Mouse (Mus musculus) CD4-positive, CD25-positive, alpha-beta regulatory T cell, adult 2 months (primary cell): ENCODE measurements at regions not wholly inside any gene's neighbourhood (a gene's known extent, or its start where the extent isn't known, plus 50 kb on each side); places are given as distances from the start of the nearest gene placed in this dataset.

Experiments
- DNase-seq: peaks from one replicate; pipeline ENCODE4 v3.0.0-alpha.2; 2012; ENCODE audit warnings: low read depth, low spot score

DNA sequence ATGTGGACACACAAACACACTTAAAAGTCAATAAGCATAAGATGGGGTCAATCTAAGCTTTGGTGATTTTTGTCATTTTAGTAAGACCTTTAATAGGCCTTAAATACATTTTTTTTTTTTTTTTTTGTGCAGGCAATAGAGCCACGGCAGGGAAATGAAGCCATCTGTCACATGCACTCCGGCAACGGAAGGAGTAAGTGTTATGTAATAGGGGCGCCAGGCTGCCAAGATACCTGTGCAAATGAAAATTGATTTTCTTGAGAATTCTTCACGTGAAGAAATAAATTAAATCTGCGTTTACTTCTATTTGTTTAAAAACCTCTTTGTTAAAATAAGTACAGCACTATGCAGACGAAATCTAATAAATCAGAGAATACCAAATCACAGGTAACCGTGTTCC, 54.6 kb upstream of the Card11 start:
- DNase-seq, result no peak

DNA sequence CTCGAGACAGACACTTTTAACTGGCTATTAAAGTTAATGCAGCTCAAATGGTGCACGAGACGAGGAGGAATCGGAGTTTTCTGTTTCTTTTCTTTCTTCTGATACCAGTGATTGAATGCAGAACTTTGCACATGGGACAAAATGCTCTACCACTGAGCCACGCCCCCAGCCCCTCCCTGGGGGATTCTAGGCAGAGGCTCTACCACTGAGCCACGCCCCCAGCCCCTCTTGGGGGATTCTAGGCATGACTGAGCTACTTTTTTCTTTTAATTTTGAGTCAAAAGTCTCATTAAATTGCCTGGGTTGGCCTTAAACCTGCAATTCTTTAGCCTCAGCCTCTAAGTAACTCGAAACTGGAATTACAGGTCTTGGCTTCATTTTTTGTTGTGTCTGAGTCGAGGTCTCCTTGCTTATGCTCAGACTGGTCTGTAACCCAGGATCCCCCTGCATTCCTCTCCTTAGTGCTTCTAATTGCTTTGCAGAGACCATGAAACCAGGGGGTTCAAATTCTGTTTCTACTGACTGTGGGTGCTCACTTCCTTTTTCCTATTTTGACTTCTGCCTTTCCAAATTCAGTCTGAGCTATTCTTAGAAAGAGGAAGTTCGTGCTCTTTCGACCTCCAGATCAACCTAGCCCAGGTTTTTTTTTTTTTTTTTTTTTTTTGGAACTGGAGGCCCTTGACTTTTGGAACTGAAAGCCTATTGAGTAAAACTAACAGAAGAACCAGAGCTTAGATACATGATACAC, 55.4 kb upstream of the Card11 start:
- DNase-seq, result no peak

DNA sequence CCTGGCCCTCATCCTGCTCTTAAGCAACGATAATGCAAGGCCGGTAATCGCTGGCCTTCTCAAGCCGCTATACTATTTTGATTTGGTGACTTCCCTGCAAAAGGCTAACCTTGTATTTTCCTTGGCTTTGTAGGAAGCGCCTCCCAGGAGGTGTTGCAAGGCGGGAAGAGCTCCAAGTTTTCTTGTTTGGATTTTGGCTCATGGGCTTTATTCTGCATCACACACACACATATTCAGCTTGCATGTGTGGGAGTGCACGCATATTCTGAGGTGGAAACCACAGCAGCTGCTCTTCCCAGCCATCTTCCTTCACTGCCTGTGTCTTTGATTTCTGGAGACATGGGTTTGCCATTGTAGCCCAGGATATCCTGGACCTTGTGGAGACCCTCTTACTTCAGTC, 57.8 kb upstream of the Card11 start:
- no peak for DNase-seq

DNA sequence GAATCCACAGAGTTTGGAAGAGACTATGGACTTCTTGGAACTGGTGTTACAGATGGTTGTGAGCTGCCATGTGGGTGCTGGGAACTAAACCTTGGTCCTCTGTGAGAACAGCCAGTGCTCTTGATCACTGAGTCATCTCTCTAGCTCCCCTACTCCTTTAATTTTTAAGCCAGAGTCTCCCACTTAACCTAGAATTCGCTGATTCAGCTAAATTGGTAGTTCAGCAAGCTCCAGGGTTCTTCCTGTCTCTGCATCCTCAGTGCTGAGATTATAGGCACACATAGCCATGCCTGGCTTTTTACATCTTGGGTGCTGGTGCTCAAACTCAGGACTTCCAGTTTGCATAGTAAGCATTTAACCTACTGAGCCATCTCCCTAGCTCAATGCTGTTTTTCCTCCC, 58.5 kb upstream of the Card11 start:
- DNase-seq, result no peak

DNA sequence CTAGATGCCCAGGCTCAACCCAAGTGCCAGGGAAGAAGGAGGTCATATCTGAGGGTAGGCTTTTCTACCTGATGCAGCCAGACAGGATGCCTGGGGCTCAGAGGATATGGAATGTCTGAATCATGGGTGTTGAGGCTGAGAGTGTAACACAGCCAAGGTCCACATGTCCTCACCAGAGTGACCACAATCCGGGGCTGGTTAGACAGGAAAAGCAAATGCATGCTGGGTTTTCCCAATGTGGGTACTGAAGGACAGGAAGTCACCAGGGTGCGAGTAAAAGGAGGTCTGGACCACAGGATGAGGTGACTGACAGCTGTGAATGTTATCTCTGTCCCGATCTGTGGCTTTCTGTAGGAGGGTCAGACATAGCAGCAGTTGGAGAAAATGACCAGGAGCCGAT, 61.8 kb upstream of the Card11 start:
- DNase-seq, result no peak

DNA sequence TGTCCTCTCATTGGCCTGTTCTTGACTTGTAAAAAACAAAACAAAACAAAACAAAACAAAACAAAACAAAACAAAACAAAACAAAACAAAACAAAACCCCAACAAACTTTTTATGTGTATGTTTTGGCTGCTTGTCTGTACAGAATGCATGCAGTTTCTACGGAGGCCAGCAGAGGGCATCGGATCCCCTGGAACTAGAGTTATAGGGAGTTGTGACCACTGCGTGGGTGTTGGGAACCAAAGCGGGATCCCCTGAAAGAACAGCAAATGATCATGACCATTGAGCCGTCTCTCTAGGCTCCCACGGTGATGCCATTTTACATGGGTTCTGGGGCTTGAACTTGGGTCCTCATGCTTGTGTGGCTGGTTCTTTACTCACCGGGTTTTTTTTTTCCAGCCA, 67.2 kb upstream of the Card11 start:
- peak; percentile 34 for DNase-seq

DNA sequence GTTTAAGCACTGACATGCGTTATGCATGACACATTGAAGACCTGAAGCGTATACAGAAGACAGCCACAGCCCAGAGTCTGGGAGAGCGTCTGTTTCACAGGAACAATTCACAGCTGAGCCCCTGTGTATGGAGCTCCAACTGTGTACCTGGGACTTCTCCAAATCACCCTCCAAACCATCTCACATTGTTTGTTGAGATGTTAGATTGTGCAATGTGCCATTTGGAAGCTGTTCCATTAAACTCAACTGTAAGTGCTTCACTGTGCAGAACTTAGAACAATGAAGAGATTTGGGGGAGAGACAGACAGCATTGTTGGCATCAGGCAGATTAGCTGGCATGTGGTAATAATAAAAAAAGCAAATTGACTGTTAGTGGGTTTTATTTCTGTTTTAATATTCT, 74.1 kb upstream of the Card11 start:
- DNase-seq, result no peak

DNA sequence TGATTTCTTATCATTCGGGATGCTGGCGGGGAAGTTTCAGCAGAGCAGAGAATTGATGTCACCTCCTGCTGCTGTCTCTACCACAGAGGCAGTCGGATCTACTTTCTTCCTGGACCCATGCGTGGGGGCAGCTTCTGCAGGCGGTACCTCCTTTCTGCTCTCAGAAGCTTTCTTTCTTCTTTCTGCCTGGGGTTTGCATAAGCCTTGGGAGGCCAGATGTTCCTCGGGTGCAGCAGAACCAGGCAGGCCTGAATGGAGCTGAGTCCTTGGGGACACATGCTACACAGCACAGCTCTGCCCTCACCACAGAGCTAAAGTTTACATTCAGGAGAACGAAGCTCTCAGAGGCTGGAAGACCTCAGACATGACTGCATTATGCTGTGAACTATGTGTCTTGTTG, 75.8 kb upstream of the Card11 start:
- DNase-seq, result no peak

DNA sequence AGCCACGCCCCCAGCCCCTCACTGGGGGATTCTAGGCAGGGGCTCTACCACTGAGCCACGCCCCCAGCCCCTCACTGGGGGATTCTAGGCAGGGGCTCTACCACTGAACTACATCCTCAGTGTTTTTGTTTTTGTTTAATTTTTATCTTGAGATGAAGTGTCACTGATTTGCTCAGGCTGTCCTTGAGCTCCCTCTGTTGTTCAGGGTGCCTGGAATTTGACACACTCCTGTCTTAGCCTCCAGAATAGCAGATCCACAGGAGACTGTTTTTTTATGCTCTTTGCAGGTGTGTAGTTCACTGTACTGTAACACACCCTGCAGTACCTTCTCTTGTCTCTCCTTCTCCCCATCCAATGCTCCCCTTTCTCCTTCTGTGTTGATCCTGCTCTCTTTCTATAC, 76.6 kb upstream of the Card11 start:
- DNase-seq, result peak; percentile 60

DNA sequence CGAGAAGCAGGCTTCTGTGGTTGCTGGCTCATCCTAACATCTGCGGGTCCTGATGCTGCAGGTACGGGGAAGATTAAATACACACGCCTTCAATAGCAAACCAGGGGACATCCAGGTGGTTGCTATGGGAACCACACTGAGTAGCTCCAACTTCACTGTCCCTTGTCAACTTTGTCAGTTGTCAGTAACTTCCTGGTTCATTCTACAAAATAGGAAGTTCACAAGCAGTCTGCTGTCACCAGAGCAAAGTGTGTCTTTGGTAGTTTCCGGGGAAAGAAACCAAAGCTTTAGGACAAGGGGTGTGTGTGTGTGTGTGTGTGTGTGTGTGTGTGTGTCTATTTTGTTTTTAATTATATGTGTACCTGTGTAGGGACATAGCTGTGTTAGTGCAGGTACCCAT, 80.5 kb upstream of the Card11 start:
- peak; percentile 52 for DNase-seq

DNA sequence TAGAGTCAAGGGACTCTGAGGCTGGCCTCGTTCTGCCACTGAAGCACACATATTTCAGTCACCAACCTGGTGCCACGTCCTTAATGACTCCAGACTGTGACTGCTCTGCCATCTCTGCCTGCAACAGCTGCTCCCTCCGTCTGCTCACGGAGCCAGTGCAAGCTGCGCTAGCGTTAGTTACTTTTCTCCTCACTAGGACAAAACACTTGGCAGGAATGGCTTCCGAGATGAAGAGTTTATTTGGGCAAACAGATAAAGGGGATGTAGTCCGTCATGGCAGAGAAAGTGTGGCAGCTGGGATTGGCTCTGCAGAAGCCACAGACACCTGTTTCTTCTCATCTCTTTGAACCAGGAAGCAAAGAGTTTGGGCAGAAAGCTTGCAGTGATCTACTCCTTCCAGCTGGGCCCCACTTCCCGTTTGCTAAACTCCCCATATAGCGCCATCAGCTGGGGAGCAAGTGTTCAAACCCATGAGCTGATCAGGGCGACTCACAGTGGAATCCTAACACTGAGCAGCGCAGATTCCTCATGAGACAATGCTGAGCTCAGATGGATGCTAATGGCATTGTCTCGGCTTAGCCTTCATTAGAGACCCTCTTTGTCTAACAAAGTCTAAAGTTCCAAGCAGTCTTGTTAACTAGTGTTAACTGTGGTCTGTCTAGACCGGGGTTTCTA, 83.8 kb upstream of the Card11 start:
- DNase-seq, result peak; percentile 74

DNA sequence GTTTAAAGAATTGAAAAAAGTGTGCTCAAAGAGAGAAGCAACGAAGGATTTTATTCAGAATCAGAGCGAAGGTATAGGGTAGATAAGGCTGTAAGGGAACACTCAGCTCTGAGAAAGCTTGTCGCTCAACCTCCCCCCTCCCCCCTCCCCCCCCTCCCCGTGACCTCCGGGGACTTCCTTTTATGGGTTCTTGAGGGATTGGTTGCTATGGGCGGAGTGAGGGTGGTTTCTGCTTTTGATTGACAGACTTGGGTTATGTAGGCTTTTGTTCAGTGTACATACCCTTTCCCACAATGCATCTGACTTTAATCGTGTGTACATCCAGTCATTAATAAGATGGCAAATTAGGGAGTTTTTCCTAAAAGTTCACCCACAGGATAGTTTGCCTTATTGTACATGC, 84.4 kb upstream of the Card11 start:
- peak; percentile 86 for DNase-seq

DNA sequence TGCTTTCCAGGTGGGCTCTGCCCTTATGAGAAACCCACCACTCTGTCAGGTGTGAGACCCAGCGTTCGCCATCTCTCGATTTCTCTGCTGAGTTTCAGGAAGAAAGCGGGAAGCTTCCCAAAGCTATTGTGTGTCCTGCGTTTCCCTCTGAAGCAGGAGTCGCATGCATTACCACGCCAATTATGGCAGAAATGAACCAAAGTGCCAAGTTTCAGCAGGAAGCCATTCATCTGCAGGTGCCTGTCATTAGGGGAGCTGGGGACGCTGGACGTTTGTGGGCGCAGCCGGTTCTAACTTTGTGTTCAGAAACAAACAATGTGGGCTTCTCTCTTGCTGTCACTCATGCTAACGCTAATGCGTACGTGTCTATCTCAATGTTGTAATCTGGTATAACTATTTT, 91.3 kb upstream of the Card11 start:
- DNase-seq, result no peak

DNA sequence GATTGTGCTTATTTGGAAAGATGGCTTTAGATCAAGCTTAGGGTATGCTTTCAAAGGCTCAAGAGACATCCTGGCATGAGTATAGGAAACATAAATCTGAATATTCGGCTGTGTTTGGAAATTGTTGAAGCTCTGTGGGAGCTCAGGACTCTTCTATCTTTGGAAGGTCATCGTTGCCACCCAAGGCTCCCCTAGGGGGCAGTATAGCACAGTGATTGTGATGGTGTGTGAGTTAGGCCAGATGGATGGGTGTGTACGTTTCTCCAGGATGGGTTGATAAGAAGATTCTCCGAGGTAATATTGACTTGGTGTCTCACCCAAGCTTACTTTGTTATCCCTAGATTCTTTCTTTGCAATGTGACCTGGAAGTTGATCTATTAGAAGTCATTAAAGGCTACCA, 93.3 kb upstream of the Card11 start:
- DNase-seq, result peak; percentile 72

DNA sequence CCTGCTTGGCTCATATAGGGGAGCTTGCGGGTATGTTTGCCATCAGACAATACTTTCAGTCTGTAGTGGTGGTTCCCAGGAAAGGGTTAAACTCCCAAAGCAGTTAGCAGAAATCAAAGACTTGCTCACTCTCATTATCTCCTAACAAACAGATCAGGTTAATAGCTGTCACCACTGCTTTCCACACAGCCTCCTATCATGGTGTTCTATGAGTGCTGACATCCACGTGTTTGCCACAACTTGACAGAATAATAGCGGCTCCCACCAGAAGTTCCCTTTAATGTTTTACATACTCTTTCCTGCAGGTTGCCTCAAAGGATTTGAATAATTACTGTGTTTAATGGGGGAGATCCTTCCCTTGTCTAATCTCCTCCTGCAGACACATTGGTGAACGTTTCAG, 97.5 kb upstream of the Card11 start:
- DNase-seq, result no peak

DNA sequence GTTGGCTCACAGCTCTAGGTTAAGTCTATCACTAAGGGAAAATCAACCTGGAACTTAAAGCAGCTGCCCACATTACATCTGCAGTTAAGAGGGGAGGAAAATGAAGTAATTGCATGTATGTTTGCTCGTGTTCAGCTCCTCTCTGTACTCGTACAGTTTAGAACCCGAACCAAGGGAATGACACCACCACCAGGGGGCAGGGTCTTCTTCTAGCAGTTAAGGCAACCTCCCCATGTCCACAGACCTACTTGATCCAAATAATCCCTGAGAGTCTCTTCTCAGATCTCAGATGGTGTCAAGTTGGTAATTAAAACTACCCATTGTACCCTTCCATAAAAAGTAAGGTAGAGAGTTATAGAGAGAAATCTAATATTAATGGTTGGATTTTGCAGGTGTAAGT, 111.3 kb upstream of the Card11 start:
- peak; percentile 11 for DNase-seq

DNA sequence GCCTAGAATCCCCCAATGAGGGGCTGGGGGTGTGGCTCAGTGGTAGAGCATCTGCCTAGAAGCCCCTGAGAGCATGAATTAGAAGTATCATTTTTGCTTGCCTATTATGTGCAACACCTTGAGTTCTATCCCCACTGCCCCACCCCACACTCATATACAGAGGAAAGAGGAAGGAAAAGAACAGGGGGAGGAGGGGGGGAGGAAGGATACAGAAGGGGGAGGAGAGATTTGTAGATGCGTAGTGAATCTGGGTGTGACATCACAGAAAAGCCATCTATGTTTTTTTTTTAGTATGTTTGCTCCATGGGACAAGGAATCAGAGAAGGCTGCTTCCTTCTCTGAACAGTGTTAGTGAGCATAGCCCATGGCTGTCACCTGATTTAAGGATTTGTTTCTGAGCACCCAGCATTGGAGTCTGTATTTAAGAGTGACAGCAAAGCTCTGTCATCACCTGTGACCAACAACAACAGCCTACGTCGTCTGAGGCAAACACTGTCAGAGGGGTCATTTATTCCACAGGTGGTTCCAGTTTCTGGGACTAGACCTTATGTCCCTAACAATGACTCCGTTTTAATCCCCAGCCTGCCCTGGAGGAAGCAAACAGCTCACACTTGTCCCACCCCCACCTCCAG, 115.0 kb upstream of the Card11 start:
- no peak for DNase-seq

DNA sequence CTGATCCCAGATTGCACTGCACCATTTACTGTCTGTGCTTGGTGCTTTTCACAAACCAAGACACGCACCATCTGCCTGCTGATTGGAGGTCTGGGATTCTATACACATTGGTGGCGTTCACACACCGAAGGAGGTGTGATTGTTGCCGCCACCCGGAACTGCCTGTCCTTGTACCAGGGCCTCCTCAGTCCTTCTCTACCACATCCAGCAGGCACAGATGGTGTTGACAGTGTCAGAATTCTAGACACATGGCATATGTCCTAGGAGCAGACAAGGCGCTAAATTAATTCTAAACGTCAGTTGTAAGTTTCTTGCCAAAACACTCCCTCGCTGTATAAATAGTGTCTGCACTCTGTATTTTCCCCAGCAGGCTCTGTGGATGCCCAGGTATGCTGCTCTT, 115.6 kb upstream of the Card11 start:
- DNase-seq, result no peak

DNA sequence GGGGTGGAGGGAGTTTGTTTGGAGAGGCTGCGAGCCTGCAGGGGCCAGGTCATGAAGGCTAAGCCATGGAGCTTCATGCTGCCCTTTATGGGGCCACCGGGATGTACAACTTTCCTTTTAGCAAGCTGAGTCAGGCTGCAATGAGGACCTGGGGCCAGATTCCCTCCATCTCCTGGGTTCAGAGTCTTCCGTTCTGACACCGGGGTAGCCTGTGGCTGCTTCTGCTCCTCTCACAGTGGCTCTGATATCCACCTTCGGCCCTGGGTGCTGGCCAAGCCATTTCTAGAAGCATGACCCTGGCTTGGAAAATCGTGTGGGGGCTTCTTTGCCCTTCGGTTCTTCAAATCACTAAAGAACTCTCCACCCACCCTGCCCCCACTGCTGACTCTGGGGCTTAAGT, 115.4 kb upstream of the Sdk1 start:
- no peak for DNase-seq

DNA sequence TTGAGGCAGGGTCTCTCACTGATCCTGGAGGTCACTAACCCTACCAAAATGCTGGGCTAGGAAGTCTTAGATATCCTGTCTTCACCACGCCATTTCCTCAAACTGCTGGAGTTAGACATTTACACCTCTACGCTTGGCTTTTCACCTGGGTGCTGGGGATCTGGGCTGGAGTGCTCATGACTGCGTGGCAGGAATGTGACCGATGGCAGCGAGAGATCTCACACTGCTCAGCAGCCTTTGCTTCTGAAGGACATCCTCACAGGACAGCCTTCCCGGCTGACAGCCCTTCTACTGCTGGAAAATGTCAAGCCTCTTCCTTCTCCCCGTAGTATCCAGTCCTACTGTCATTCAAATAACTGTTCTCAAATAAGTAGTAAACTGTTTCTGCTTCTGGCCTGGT, 114.8 kb upstream of the Sdk1 start:
- DNase-seq, result no peak

DNA sequence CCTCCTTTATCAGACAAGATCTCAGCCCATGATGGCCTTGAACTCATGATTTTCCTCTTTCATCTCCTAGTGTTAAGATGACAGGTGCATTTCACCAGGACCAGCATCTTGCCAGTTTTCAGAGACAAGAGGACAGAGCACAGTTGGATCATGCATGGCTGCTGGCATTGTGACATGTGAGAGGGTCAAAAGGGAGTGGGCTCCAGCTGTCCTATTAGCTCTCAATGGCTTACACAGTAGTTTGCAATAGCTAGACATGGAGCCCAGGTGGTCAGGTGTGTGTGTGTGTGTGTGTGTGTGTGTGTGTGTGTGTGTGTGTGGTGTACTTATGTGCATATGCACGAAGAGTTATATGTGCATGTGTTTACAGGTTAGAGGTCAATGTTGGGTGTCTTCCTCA, 110.3 kb upstream of the Sdk1 start:
- no peak for DNase-seq

DNA sequence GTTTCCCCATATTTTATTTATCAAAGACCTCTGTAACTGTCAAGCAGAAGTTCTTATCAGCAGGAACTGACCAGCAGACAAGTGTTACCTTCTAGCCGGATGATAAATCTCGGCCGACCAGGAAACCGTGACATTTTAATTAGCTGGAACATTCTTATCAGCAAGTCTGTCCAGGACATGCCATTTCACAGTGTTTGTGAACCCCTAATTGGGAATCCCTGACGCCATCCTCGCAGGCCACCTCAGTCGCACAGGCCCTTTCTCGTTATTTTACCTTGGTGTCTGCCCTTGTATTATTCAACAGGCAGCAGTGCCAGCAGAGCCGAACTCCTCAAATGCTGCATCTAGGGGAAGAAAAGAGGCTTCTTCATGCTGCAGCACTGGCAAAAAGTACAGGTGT, 109.4 kb upstream of the Sdk1 start:
- no peak for DNase-seq

DNA sequence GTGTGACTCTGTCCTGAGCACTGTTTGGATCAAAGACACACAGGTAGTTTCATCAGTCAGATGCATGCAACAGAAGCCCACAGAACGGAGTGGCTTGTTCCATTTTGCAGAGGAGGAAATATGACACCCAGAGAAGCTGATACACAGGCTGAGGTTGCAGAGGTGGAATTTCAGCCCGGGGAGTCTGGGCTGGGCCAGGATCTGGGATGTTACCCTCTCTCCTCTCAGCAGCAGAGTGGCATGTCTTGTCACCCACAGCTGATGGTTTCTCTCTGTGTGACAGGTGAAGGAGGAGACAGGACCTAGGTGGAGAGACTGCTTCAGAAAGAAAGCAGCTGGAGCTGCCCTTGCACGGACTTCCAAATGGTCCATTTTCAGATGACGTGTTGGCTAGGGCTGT, 105.1 kb upstream of the Sdk1 start:
- DNase-seq, result no peak
